Mouse (Mus musculus): ENCODE data around the gene Slc41a2.

The Slc41a2 gene

GRCm38 (mm10) chr10:83220847-83221246, 116.8 kb downstream of the Slc41a2 start:
- no peak for DNase-seq (ENCODE audit: low spot score)

GRCm38 (mm10) chr10:83220217-83220616, 117.5 kb downstream of the Slc41a2 start:
- DNase-seq (ENCODE audit: low spot score) = no peak

- peak; percentile 43 for DNase-seq (ENCODE audit: low spot score)
These were observed 118.0 kb downstream of the Slc41a2 start for GRCm38 (mm10) chr10:83219729-83220128.

GRCm38 (mm10) chr10:83218778-83219177, 118.9 kb downstream of the Slc41a2 start:
- no peak for DNase-seq (ENCODE audit: low spot score)

GRCm38 (mm10) chr10:83217256-83217655, 120.4 kb downstream of the Slc41a2 start:
- peak; percentile 18 for DNase-seq (ENCODE audit: low spot score)

GRCm38 (mm10) chr10:83215559-83215958, 122.1 kb downstream of the Slc41a2 start:
- no peak for DNase-seq (ENCODE audit: low spot score)

GRCm38 (mm10) chr10:83212618-83213017, 125.1 kb downstream of the Slc41a2 start:
- no peak for DNase-seq (ENCODE audit: low spot score)

GRCm38 (mm10) chr10:83210968-83211583, 126.6 kb downstream of the Slc41a2 start:
- no peak for DNase-seq (ENCODE audit: low spot score)

- DNase-seq (ENCODE audit: low spot score) = no peak
These were observed 127.6 kb downstream of the Slc41a2 start for GRCm38 (mm10) chr10:83210122-83210521.

- no peak for DNase-seq (ENCODE audit: low spot score)
These were observed 128.3 kb downstream of the Slc41a2 start for GRCm38 (mm10) chr10:83209388-83209787.

GRCm38 (mm10) chr10:83208436-83208835, 129.2 kb downstream of the Slc41a2 start:
- no peak for DNase-seq (ENCODE audit: low spot score)

- DNase-seq (ENCODE audit: low spot score) = no peak
These were observed 134.6 kb downstream of the Slc41a2 start for GRCm38 (mm10) chr10:83202906-83203702.

- DNase-seq (ENCODE audit: low spot score) = no peak
These were observed 136.2 kb downstream of the Slc41a2 start for GRCm38 (mm10) chr10:83201525-83201924.

- DNase-seq (ENCODE audit: low spot score) = no peak
These were observed 138.4 kb downstream of the Slc41a2 start for GRCm38 (mm10) chr10:83199290-83199689.

GRCm38 (mm10) chr10:83198692-83199091, 139.0 kb downstream of the Slc41a2 start:
- no peak for DNase-seq (ENCODE audit: low spot score)

- DNase-seq (ENCODE audit: low spot score) = peak; percentile 75
These were observed 139.9 kb downstream of the Slc41a2 start for GRCm38 (mm10) chr10:83197690-83198336.

- DNase-seq (ENCODE audit: low spot score) = no peak
These were observed 145.7 kb downstream of the Slc41a2 start for GRCm38 (mm10) chr10:83191982-83192381.

GRCm38 (mm10) chr10:83191476-83191875, 146.2 kb downstream of the Slc41a2 start:
- DNase-seq (ENCODE audit: low spot score) = no peak

GRCm38 (mm10) chr10:83189071-83189470, 148.6 kb downstream of the Slc41a2 start:
- DNase-seq (ENCODE audit: low spot score) = no peak

GRCm38 (mm10) chr10:83186984-83187383, 150.7 kb downstream of the Slc41a2 start:
- no peak for DNase-seq (ENCODE audit: low spot score)

GRCm38 (mm10) chr10:83186167-83186566, 151.5 kb downstream of the Slc41a2 start:
- no peak for DNase-seq (ENCODE audit: low spot score)

GRCm38 (mm10) chr10:83185121-83185520, 152.6 kb downstream of the Slc41a2 start:
- no peak for DNase-seq (ENCODE audit: low spot score)

GRCm38 (mm10) chr10:83184480-83185069, 153.1 kb downstream of the Slc41a2 start:
- no peak for DNase-seq (ENCODE audit: low spot score)

All from ovary, postnatal 36 days (tissue).